Mouse (Mus musculus): ENCODE measurements around the gene Nqo1. TPM values are rescaled to one million over a fixed set of nuclear protein-coding genes. Genes with fewer than 3 reads are reported as not detected.

Nqo1 gene
- polyA plus RNA-seq, 1 experiment: 27.6 TPM

Other genes starting within 250 kb of the Nqo1 start
- 23.6 and 29.1 TPM in 2 replicates for gene Nfat5, start 109.7 kb downstream of the Nqo1 start, polyA plus RNA-seq (2012; rRNA removed)
- 22.2 and 24.0 TPM in 2 replicates for gene Nob1, start 21.8 kb upstream of the Nqo1 start, polyA plus RNA-seq (2012; rRNA removed)
- gene Wwp2, start 33.2 kb upstream of the Nqo1 start, polyA plus RNA-seq (2012; rRNA removed): 29.0 and 31.3 TPM in 2 replicates
- 55.8 and 61.5 TPM in 2 replicates for gene Psmd7, start 185.3 kb upstream of the Nqo1 start, polyA plus RNA-seq (2012; rRNA removed)